8 mouse cellular contexts compared by ENCODE assay signal in genomic region chr7:4460576-4461434, GRCm38 (mm10). TPM values are rescaled to one million over a fixed set of nuclear protein-coding genes. Genes with fewer than 3 reads are reported as not detected.
DNase-seq lines count a peak whose midpoint lies in the region; ATAC-seq and TF ChIP-seq lines count a peak whose summit lies in the region.

Eps8l1 (plus strand) TSS chr7:4460674.

- TF ChIP-seq CTCF in gastrocnemius, adult 2 months (IDR thresholded peaks at IDR 0.05), result no peak

- peak; percentile 51; the same call in 1 of the 2 replicates for ATAC-seq in hindbrain, embryonic 15.5 days (ENCODE audit: low FRiP score, low read depth)

- no peaks in the 10 kb centered on the region for H3K4me1 ChIP-seq in hindbrain, embryonic 15.5 days (replicated peaks)

- peak; percentile 13 for DNase-seq in gastrocnemius, adult 2 months
- no peak for DNase-seq in gastrocnemius, postnatal 25 days
- peak; percentile 29 for DNase-seq in brain, adult 2 months (ENCODE audit: low read depth, low spot score)
- DNase-seq in lung, postnatal 25 days (ENCODE audit: low spot score), result peak; percentile 80
- DNase-seq in left cerebral cortex, postnatal 36 days (ENCODE audit: low spot score in 2 of 2), result no peak
- DNase-seq in embryo, embryonic 9.5 days (ENCODE audit: extremely low spot score), result no peak
- DNase-seq in layer of hippocampus, adult 8-10 months (ENCODE audit: low spot score in 2 of 2), result no peak

- H3K27ac ChIP-seq in gastrocnemius, adult 2 months, result peak within 1 kb of the TSS; percentile 82
- H3K27ac ChIP-seq in hindbrain, embryonic 15.5 days (replicated peaks), result no peak within 1 kb of the TSS

- H3K4me3 ChIP-seq in gastrocnemius, adult 2 months, result peak within 1 kb of the TSS; percentile 62
- peak within 1 kb of the TSS; percentile 24 for H3K4me3 ChIP-seq in hindbrain, embryonic 15.5 days

- no peak within 1 kb of the TSS for H3K9ac ChIP-seq in hindbrain, embryonic 15.5 days

- no peaks in the 10 kb centered on the region for H3K36me3 ChIP-seq in hindbrain, embryonic 15.5 days

- intact Hi-C loops in gastrocnemius, adult 2 months (cut with DNase I), result no loop called here
- intact Hi-C loops in left cerebral cortex, postnatal 36 days (cut with DNase I), result no loop called here

- 69% methylated on average over 14 of the region's 16 CpGs for WGBS in hindbrain, embryonic 15.5 days

- H3K4me2 ChIP-seq in hindbrain, embryonic 15.5 days, result peak within 1 kb of the TSS; percentile 43

- no peaks in the 10 kb centered on the region for H3K27me3 ChIP-seq in hindbrain, embryonic 15.5 days

- no peaks in the 10 kb centered on the region for H3K9me3 ChIP-seq in hindbrain, embryonic 15.5 days

RNA-seq across cellular contexts. Expression of gene Eps8l1, which starts in this region (rescaled TPM):
- 1 to 10 TPM; 1.5 to 3.7 TPM for total RNA-seq in gastrocnemius, adult 2 months (2021)
- 1 to 10 TPM; 1.5 to 2.2 TPM for total RNA-seq in gastrocnemius, postnatal 25 days (2021)
- polyA plus RNA-seq in hindbrain, embryonic 15.5 days (2015; fragmentation: Nextera tagmentation; extraction: Ambion mirVana), result 13.9 and 15.4 TPM in 2 replicates
- total RNA-seq in left cerebral cortex, postnatal 36 days (2021), result 1 to 10 TPM; 3.1 to 3.4 TPM
- 1 to 10 TPM; 6.1 to 9.1 (median 6.2) TPM for total RNA-seq in layer of hippocampus, adult 8-10 months (2022)

Comparison
In these comparisons a context has a peak if more than half of its experiments do, and no peak if none do; other contexts are left out.
1. DNase-seq: peak in gastrocnemius, adult 2 months (single experiment), brain, adult 2 months (single experiment) and lung, postnatal 25 days (single experiment); none in gastrocnemius, postnatal 25 days (single experiment), left cerebral cortex, postnatal 36 days (0 of 2), embryo, embryonic 9.5 days (single experiment) and layer of hippocampus, adult 8-10 months (0 of 2).